Mouse (Mus musculus) megakaryocyte, embryonic 14.5 days (primary cell): ENCODE measurements at regions not wholly inside any gene's neighbourhood (a gene's known extent, or its start where the extent isn't known, plus 50 kb on each side); places are given as distances from the start of the nearest gene placed in this dataset.

ENCODE experiments used
- FLI1 ChIP-seq: IDR thresholded peaks from 2 replicates; pipeline ENCODE4 v1.6.1; 2012; ENCODE audit warnings: low read length, inconsistent platforms, mixed read lengths
- GATA1 ChIP-seq: IDR thresholded peaks from 3 replicates; pipeline ENCODE4 v1.6.1; 2012; ENCODE audit warnings: mixed read lengths, low read length, inconsistent platforms, borderline replicate concordance

- TF ChIP-seq GATA1 (no peak), FLI1 (no peak)
These were observed 571.8 kb downstream of the Trib2 start for GRCm38 (mm10) chr12:15244966-15245365.
